Mouse (Mus musculus) limb, embryonic 12.5 days (tissue): ENCODE measurements around the gene Xdh. TPM values are rescaled to one million over a fixed set of nuclear protein-coding genes. Genes with fewer than 3 reads are reported as not detected.

Source experiments
- ATAC-seq: fragments of 200-750 bp; cut with Nextera tagmentation; 2 replicates; pipeline ENCODE4 v1.8.0; 2017; ENCODE audit warnings: low read depth, moderate TSS enrichment; ENCODE audit not compliant: insufficient number of reproducible peaks, insufficient read depth, low FRiP score, low TSS enrichment
- H3K27ac ChIP-seq: fragments of 300-500 bp; sonication (generic); 2 replicates; pipeline ENCODE4 v1.5.1; 2016; ENCODE audit warnings: mild to moderate bottlenecking, moderate library complexity
- H3K27me3 ChIP-seq: fragments of 300-500 bp; sonication (generic); 2 replicates; pipeline ENCODE4 v1.6.1; 2016; ENCODE audit warnings: mild to moderate bottlenecking, moderate library complexity
- H3K36me3 ChIP-seq: fragments of 300-500 bp; sonication (generic); 2 replicates; pipeline ENCODE4 v1.6.1; 2016; ENCODE audit warnings: mild to moderate bottlenecking, moderate library complexity
- H3K4me1 ChIP-seq: fragments of 300-500 bp; sonication (generic); replicated peaks from 2 replicates; pipeline ENCODE4 v1.6.1; 2016
- H3K4me2 ChIP-seq: fragments of 300-500 bp; sonication (generic); 2 replicates; pipeline ENCODE4 v1.6.1; 2016; ENCODE audit warnings: mild to moderate bottlenecking, moderate library complexity
- H3K4me3 ChIP-seq: fragments of 300-500 bp; sonication (generic); replicated peaks from 2 replicates; pipeline ENCODE4 v1.5.1; 2016; ENCODE audit warnings: mild to moderate bottlenecking
- H3K9ac ChIP-seq: fragments of 300-500 bp; sonication (generic); replicated peaks from 2 replicates; pipeline ENCODE4 v1.6.1; 2016; ENCODE audit warnings: mild to moderate bottlenecking, moderate library complexity
- H3K9me3 ChIP-seq: fragments of 300-500 bp; sonication (generic); 2 replicates; pipeline ENCODE4 v1.6.1; 2016; ENCODE audit warnings: mild to moderate bottlenecking, moderate library complexity
- WGBS: fragments of 180-500 bp; shearing (Covaris S2); methylation state at CpG from one replicate; pipeline ENCODE4 v1.1.7; 2016; 5-methylcytosine and 5-hydroxymethylcytosine counted together
- polyA plus RNA-seq: library from polyadenylated mRNA; unstranded; fragments of >200 nt; fragmentation: Nextera tagmentation; extraction: Ambion mirVana; gene quantifications from 2 replicates; pipeline ENCODE4 v1.2.1, GENCODE M21; 2016

The Xdh gene
- polyA plus RNA-seq, 1 experiment from 2014 or later, result 0.98 TPM

DNA sequence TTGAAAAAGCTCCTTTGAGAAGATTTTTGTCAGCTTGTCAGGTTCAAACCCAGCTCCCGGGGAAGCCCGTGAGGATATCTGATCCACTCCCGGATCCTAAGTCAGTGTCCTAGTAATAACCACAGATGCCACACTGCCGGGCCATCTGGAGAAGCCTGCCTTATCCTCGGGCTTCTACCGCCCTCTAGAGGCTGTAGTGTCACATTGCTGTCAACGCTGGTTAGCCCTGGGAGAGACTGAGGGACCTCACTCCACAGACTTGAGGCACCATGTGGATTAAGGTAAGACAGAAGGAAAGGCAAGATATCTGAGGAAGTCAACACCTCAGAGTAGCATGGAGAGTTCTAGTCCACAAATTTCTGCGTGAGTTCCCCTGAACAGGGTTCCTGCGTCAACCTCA, 67.8 kb downstream of the Xdh start:
- WGBS, result 13% methylated on average over 9 of the region's 9 CpGs
- no peak overlapping the region for H3K4me3 ChIP-seq
- H3K27ac ChIP-seq, result no peak overlapping the region
- no peaks in the 10 kb centered on the region for H3K9me3 ChIP-seq
- H3K9ac ChIP-seq, result no peak overlapping the region
- H3K27me3 ChIP-seq, result 0 out of 2 replicates have a peak, but pooled peaks cover 3% of the 10 kb centered on the region
- ATAC-seq, result 0 out of 2 replicates have a peak, but pooled peaks have one; percentile 67
- H3K4me2 ChIP-seq, result no peak overlapping the region
- no peaks in the 10 kb centered on the region for H3K36me3 ChIP-seq
- H3K4me1 ChIP-seq, result 0 out of 2 replicates have a peak, but pooled peaks cover 5% of the 10 kb centered on the region

DNA sequence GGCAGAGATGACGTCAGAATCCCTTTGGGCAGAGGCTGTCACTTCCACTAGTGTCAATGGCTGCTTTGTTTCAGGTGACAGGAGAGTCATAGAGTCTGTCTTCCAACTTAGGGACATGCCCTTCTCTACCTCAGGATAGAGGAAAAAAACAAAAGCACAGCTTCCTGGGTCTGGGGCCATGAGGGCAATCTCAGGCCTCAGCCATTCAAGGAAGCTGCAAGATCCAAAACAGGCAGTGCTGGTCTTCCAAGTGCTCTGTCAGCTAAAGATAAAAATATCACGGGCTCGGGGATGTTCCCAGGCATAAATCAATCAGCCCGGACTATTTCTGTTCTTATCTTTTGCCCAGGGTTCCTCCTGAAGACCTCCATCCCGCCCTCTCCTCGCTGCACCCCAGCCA, 68.7 kb downstream of the Xdh start:
- Histone ChIP-seq H3K27ac (no peak overlapping the region), H3K4me3 (no peak overlapping the region), H3K9me3 (no peaks in the 10 kb centered on the region), H3K9ac (no peak overlapping the region), H3K4me2 (no peak overlapping the region), H3K36me3 (no peaks in the 10 kb centered on the region), H3K4me1 (0 out of 2 replicates have a peak, but pooled peaks cover 5% of the 10 kb centered on the region), H3K27me3 (0 out of 2 replicates have a peak, but pooled peaks cover 3% of the 10 kb centered on the region)
- ATAC-seq, result no peak
- 79% methylated on average over 6 of the region's 6 CpGs for WGBS

DNA sequence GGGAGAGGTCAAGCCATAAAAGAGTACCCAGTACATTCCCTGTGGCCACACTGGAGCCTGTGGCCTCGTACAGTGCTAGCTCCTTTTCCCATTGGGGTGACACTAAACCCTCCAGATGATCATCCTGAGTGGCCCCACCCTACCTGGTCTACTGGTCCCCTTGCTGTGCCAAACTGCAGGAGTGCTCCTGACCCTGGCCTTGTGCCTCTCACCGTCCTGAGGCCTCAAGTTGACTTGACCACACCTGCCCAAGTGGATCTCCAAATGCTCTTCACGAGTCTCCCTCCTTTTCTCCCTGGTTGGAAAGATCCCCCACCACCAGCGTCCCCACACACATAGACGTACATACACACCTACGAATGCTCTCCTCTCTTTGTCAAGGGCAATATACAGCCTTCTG, 69.7 kb downstream of the Xdh start:
- Histone ChIP-seq H3K27ac (no peak overlapping the region), H3K4me1 (no peaks in the 10 kb centered on the region), H3K4me3 (no peak overlapping the region), H3K36me3 (no peaks in the 10 kb centered on the region), H3K27me3 (0 out of 2 replicates have a peak, but pooled peaks cover 3% of the 10 kb centered on the region), H3K9me3 (no peaks in the 10 kb centered on the region), H3K9ac (no peak overlapping the region), H3K4me2 (no peak overlapping the region)
- 89% methylated on average over 6 of the region's 6 CpGs for WGBS
- no peak for ATAC-seq

DNA sequence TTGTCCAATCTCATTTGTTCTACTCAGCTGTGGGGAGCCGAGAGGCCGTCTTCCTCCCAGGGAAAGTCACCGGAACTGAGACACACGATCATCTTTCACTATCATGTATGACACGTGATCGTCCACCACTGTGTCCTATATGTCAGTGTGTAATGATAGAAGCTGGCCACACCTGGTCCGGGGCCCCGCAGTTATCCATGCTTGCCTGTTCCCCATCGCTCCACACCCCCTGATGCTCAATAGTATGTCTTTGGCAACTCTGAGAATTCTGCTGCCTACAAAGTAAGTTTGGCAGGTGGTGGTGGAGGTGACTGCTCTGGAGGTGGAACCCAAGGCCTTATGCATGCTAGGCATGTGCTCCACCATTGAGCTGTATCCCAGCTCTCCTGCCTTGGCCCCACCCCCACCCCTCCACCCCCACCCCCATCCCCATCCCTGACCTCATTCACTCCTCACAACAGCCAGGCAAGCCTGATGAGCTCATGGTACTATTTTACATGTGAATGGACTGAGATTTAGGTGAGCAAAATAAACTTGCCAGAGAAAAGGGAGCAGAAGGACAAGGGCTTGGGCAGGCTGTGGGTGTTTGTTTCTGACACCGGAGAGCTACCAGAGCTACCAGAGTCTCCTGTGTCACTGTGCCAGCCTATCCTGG, 70.6 kb downstream of the Xdh start:
- H3K4me2 ChIP-seq, result no peak overlapping the region
- H3K9ac ChIP-seq, result no peak overlapping the region
- H3K27ac ChIP-seq, result no peak overlapping the region
- no peak overlapping the region for H3K4me3 ChIP-seq
- H3K36me3 ChIP-seq, result no peaks in the 10 kb centered on the region
- no peaks in the 10 kb centered on the region for H3K9me3 ChIP-seq
- 96% methylated on average over 10 of the region's 10 CpGs for WGBS
- 0 out of 2 replicates have a peak, but pooled peaks cover 3% of the 10 kb centered on the region for H3K27me3 ChIP-seq
- no peaks in the 10 kb centered on the region for H3K4me1 ChIP-seq
- ATAC-seq, result no peak

DNA sequence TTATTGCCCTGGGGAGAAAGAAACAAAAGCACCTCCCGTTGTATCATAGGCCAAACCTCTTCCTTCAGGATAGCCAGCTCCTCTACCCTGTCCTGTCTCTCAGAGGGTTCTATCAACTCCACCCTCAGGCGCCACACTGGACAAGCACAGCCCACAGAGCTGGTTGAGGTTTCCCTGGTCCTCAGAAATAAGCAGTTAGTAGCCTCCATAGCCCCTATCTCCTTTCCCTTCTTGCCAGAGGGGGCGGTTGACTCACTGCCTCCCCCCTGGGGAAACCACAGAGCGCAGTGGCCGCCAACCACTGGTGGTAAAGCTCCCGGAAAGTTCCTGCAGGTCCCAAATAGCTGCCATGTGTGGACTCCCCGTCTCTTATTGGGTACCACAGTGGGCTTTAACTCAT, 74.3 kb downstream of the Xdh start:
- no peak for ATAC-seq
- Histone ChIP-seq H3K4me2 (no peak overlapping the region), H3K36me3 (no peaks in the 10 kb centered on the region), H3K27ac (no peak overlapping the region), H3K4me3 (no peak overlapping the region), H3K9me3 (no peaks in the 10 kb centered on the region), H3K9ac (no peak overlapping the region), H3K4me1 (no peaks in the 10 kb centered on the region), H3K27me3 (no peaks in the 10 kb centered on the region)
- 92% methylated on average over 7 of the region's 7 CpGs for WGBS

DNA sequence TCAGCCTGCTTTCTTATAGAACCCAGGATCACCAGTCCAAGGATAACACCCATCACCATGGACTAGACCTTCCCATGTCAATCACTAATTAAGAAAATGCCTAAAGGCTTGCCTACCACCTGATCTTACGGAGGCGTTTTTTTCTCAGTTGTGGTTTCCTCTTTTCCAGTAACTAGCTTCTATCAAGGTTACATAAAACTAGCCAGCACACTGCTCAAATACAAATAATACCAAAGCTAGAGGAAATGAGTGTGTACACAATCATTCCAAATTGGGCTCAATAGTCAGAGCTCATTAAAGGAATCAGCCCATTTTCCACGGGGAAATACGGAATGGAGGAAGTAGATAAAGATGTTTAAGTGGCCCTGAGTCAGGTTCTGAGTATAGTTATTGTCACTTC, 74.7 kb downstream of the Xdh start:
- ATAC-seq, result no peak
- 84% methylated on average over 4 of the region's 4 CpGs for WGBS
- no peaks in the 10 kb centered on the region for H3K36me3 ChIP-seq
- H3K4me1 ChIP-seq, result no peaks in the 10 kb centered on the region
- no peak overlapping the region for H3K9ac ChIP-seq
- no peaks in the 10 kb centered on the region for H3K9me3 ChIP-seq
- H3K27ac ChIP-seq, result no peak overlapping the region
- no peak overlapping the region for H3K4me3 ChIP-seq
- H3K27me3 ChIP-seq, result no peaks in the 10 kb centered on the region
- H3K4me2 ChIP-seq, result no peak overlapping the region

DNA sequence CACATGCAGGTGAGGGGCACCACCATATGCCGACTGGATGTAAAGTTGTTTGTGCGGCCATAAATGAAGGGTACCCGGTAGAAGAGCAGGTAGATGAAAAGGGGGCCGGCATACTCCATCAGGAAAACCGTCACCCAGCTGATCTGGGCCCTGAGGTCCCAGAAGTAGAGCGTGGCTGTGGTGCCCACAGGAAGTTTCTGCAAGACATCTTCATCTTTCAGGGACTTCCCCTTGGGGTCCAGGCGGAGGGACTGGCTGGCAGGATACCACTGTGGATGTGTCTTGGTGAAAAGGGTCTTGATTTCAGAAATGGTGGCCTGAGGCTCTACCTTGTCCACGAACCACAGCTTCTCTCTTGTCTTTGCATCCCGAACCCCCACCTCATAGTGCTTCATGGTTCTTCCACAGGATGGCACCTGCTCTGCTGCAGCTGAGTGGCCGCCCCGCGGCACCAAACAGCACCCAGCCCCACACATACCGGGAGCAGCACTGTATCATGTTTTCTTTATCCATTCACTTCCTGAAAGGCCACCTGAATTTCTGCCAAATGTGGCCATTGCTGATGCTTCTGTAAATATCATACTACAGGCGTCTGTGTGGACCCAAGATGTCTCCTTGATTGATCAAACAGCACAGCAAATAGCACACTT, 78.9 kb downstream of the Xdh start:
- Histone ChIP-seq H3K27ac (no peak overlapping the region), H3K4me3 (no peak overlapping the region), H3K9me3 (no peaks in the 10 kb centered on the region), H3K4me1 (no peaks in the 10 kb centered on the region), H3K27me3 (no peaks in the 10 kb centered on the region), H3K4me2 (no peak overlapping the region), H3K9ac (no peak overlapping the region), H3K36me3 (no peaks in the 10 kb centered on the region)
- WGBS, result 92% methylated on average over 14 of the region's 14 CpGs
- no peak for ATAC-seq

DNA sequence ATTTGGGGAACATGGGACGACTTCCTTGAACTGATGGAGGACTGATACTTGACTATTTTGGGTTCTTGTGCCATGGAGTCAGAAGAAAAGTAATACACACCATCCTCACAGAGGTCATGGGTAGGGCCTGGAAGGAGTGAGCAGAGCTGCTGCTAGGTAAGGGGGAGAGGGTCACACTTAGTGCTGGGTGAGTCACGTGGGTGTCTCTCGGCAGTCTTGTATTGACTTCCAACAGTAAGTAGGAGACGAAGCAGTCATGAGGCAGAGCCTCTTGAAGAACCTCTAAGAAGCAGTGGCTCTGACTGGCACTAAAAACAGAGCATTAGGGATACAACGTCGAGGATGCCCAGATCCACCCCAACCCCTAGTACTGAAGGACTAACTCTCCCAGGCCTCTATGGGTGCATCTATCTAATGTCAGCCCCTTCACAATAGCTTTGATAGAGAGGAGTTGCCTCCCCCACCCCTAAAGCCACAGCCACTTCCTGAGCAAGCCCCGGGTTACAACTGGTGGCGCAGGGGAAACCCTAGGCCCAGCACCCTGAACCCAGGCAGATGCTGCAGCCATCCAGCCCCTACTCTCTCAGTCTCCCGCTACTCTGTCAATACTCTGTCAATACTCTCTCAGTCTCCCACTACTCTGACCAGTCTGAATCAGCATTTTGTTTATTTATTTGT, 80.8 kb downstream of the Xdh start:
- H3K4me2 ChIP-seq, result no peak overlapping the region
- H3K27me3 ChIP-seq, result no peaks in the 10 kb centered on the region
- no peaks in the 10 kb centered on the region for H3K36me3 ChIP-seq
- H3K4me3 ChIP-seq, result no peak overlapping the region
- H3K9ac ChIP-seq, result no peak overlapping the region
- H3K27ac ChIP-seq, result no peak overlapping the region
- no peak for ATAC-seq
- 91% methylated on average over 9 of the region's 9 CpGs for WGBS
- H3K4me1 ChIP-seq, result no peaks in the 10 kb centered on the region
- H3K9me3 ChIP-seq, result no peaks in the 10 kb centered on the region

DNA sequence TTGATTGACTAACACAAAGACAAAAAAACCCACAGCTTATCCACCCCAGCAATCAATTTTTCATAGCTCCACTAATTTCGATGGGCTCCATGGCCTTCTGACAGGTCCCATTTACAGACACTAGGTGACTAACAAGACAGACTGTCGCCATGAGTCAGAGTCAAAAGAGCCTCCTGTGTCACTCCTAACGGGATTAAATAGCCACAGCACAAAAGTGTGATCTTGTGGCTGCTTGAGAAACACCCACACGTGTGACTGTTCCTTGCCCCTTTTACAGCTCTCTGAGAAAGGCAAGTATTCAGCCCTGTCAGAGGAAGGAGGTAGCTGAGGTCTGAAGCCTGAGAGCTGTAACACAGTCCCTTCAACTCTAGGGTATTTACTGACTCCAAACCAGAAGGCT, 96.3 kb downstream of the Xdh start:
- Histone ChIP-seq H3K4me1 (no peaks in the 10 kb centered on the region), H3K9ac (no peak overlapping the region), H3K36me3 (no peaks in the 10 kb centered on the region), H3K4me2 (no peak overlapping the region), H3K4me3 (no peak overlapping the region), H3K27ac (no peak overlapping the region), H3K9me3 (no peaks in the 10 kb centered on the region), H3K27me3 (no peaks in the 10 kb centered on the region; the same call in 1 of the 2 replicates)
- ATAC-seq, result no peak
- WGBS, result 63% methylated on average over 4 of the region's 4 CpGs

DNA sequence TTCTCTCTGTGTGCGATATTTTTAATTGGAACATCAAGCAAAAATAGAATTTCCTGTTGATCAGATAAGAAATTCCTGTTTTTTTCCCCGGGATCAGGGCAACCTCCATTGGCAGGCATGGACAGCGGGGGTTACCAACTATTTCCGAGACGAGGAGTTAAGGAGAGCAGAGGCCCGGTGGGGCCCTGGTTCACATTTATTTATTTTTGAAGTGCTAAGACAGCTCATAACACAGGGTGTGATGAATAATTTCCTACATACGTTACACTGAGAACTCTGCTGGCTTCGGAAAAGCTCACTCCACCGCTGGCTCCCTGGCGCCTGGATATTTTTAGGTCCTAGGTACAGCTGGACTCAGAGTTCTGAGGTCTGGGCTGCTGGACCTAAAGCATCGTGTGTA, 97.0 kb downstream of the Xdh start:
- Histone ChIP-seq H3K27ac (no peak overlapping the region), H3K4me1 (no peaks in the 10 kb centered on the region), H3K9ac (no peak overlapping the region), H3K4me3 (no peak overlapping the region), H3K4me2 (no peak overlapping the region), H3K9me3 (no peaks in the 10 kb centered on the region), H3K36me3 (no peaks in the 10 kb centered on the region), H3K27me3 (no peaks in the 10 kb centered on the region; the same call in 1 of the 2 replicates)
- no peak for ATAC-seq
- WGBS, result 83% methylated on average over 11 of the region's 11 CpGs

DNA sequence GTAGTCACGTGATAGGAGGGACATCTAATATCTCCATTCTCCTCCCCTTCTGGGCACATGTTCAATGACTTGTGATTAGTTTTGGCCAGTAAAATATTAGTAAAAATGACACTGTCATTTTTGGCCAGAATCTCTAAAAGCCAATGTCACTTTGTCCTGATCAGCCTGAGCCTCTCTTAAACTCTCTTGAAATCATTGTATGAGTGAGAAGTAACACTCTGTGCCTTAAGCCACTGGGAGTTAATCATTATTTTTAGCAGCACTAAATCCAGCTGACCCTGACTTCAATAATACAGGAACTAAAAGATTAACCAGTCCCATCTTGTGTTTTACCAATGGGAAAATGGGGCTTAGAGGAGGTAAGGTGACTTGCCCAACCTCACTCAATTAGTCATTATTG, 102.6 kb downstream of the Xdh start:
- Histone ChIP-seq H3K4me3 (no peak overlapping the region), H3K36me3 (no peaks in the 10 kb centered on the region), H3K27ac (no peak overlapping the region), H3K4me1 (no peaks in the 10 kb centered on the region), H3K4me2 (no peak overlapping the region), H3K9ac (no peak overlapping the region), H3K9me3 (no peaks in the 10 kb centered on the region), H3K27me3 (no peaks in the 10 kb centered on the region; the same call in 1 of the 2 replicates)
- ATAC-seq, result no peak
- WGBS, result 84% methylated on average over 1 of the region's 1 CpGs
